Comparison of ENCODE assay signal across 8 mouse cellular contexts in genomic region chr10:83648131-83649020, GRCm38 (mm10). TPM values are rescaled to one million over a fixed set of nuclear protein-coding genes. Genes with fewer than 3 reads are reported as not detected.
A peak's percentile ranks its signal among the peaks of the same experiment; 100 is the strongest.
DNase-seq lines count a peak whose midpoint lies in the region; ATAC-seq and TF ChIP-seq lines count a peak whose summit lies in the region.

Gene Appl2 (minus strand): TSS chr10:83648738.

- TF ChIP-seq CTCF in spleen, adult 2 months (IDR thresholded peaks at IDR 0.05; ENCODE audit: extremely low read depth, insufficient read depth, insufficient read length, insufficient replicate concordance), result no peak

- WGBS in embryonic facial prominence, embryonic 13.5 days, result under 1% methylated on average over 59 of the region's 59 CpGs
- under 1% methylated on average over 49 of the region's 59 CpGs for WGBS in kidney, embryonic 14.5 days
- 1% methylated on average over 52 of the region's 59 CpGs for WGBS in limb, embryonic 14.5 days
- under 1% methylated on average over 56 of the region's 59 CpGs for WGBS in midbrain, embryonic 16.5 days
- 1% methylated on average over 58 of the region's 59 CpGs for WGBS in spleen, adult 2 months

- H3K27me3 ChIP-seq in embryonic facial prominence, embryonic 13.5 days, result no peaks in the 10 kb centered on the region
- H3K27me3 ChIP-seq in kidney, embryonic 14.5 days (ENCODE audit: control insufficient read depth, insufficient read depth, low read length), result no peaks in the 10 kb centered on the region
- no peaks in the 10 kb centered on the region for H3K27me3 ChIP-seq in limb, embryonic 14.5 days (ENCODE audit: control insufficient read depth, insufficient read depth, low read length)
- H3K27me3 ChIP-seq in midbrain, embryonic 16.5 days (ENCODE audit: control insufficient read depth, insufficient read depth, low read depth, low read length), result no peaks in the 10 kb centered on the region
- H3K27me3 ChIP-seq in spleen, adult 2 months (ENCODE audit: control insufficient read depth, insufficient read depth, low read length), result 0 out of 2 replicates have a peak, but pooled peaks cover 3% of the 10 kb centered on the region

- peak within 1 kb of the TSS; percentile 75 for H3K4me2 ChIP-seq in embryonic facial prominence, embryonic 13.5 days
- H3K4me2 ChIP-seq in kidney, embryonic 14.5 days (replicated peaks; ENCODE audit: low read depth, low read length), result peak within 1 kb of the TSS; percentile 60
- peak within 1 kb of the TSS; percentile 69 for H3K4me2 ChIP-seq in limb, embryonic 14.5 days (replicated peaks; ENCODE audit: low read depth, low read length, severe bottlenecking)
- peak within 1 kb of the TSS; percentile 62 for H3K4me2 ChIP-seq in midbrain, embryonic 16.5 days (ENCODE audit: low read length)

- no peaks in the 10 kb centered on the region for H3K36me3 ChIP-seq in embryonic facial prominence, embryonic 13.5 days
- H3K36me3 ChIP-seq in kidney, embryonic 14.5 days (ENCODE audit: control insufficient read depth, insufficient read depth, low read length), result no peaks in the 10 kb centered on the region
- H3K36me3 ChIP-seq in limb, embryonic 14.5 days (ENCODE audit: control insufficient read depth, insufficient read depth, low read length), result no peaks in the 10 kb centered on the region
- H3K36me3 ChIP-seq in midbrain, embryonic 16.5 days (ENCODE audit: control insufficient read depth, insufficient read depth, low read length), result no peaks in the 10 kb centered on the region
- no peaks in the 10 kb centered on the region for H3K36me3 ChIP-seq in spleen, adult 2 months (ENCODE audit: control insufficient read depth, insufficient read depth, low read length)

- ATAC-seq in embryonic facial prominence, embryonic 13.5 days (ENCODE audit: insufficient number of reproducible peaks, insufficient read depth, low FRiP score, low TSS enrichment, low read depth), result peak; percentile 89
- ATAC-seq in kidney, embryonic 14.5 days (ENCODE audit: low FRiP score, low TSS enrichment), result peak; percentile 98
- peak; percentile 93 for ATAC-seq in limb, embryonic 14.5 days (ENCODE audit: low FRiP score, low read depth)
- ATAC-seq in midbrain, embryonic 16.5 days, result peak; percentile 98

- peak within 1 kb of the TSS; percentile 86 for H3K9ac ChIP-seq in embryonic facial prominence, embryonic 13.5 days
- H3K9ac ChIP-seq in kidney, embryonic 14.5 days (ENCODE audit: low read depth, low read length), result peak within 1 kb of the TSS; percentile 78
- peak within 1 kb of the TSS; percentile 75 for H3K9ac ChIP-seq in limb, embryonic 14.5 days (ENCODE audit: low read depth, low read length, severe bottlenecking)
- peak within 1 kb of the TSS; percentile 84 for H3K9ac ChIP-seq in midbrain, embryonic 16.5 days (ENCODE audit: low read depth, low read length)

- DNase-seq in 3T3-L1 (ENCODE audit: low read depth, low spot score), result peak; percentile 88
- DNase-seq in adrenal gland, postnatal 36 days, result peak; percentile 98
- DNase-seq in heart, adult 9 months (ENCODE audit: low spot score in 2 of 2), result peak; percentile 96
- DNase-seq in limb, embryonic 14.5 days (ENCODE audit: low spot score), result peak; percentile 89
- DNase-seq in spleen, adult 2 months (ENCODE audit: low read depth in 1 of 2, low spot score in 2 of 2), result peak in 1 of 2 experiments; percentile 70

- peak within 1 kb of the TSS; percentile 79 for H3K27ac ChIP-seq in embryonic facial prominence, embryonic 13.5 days
- peak within 1 kb of the TSS; percentile 55; the same call in 1 of the 2 replicates for H3K27ac ChIP-seq in kidney, embryonic 14.5 days (ENCODE audit: low read depth, low read length)
- H3K27ac ChIP-seq in limb, embryonic 14.5 days (replicated peaks; ENCODE audit: low read depth, low read length), result peak within 1 kb of the TSS; percentile 55
- H3K27ac ChIP-seq in midbrain, embryonic 16.5 days (ENCODE audit: low read length), result peak within 1 kb of the TSS; percentile 85
- peak within 1 kb of the TSS; percentile 70 for H3K27ac ChIP-seq in spleen, adult 2 months (ENCODE audit: insufficient read depth, low read length)

- H3K4me3 ChIP-seq in embryonic facial prominence, embryonic 13.5 days, result peak within 1 kb of the TSS; percentile 83
- H3K4me3 ChIP-seq in kidney, embryonic 14.5 days (ENCODE audit: low read length), result peak within 1 kb of the TSS; percentile 77
- peak within 1 kb of the TSS; percentile 81 for H3K4me3 ChIP-seq in limb, embryonic 14.5 days (replicated peaks; ENCODE audit: low read length)
- H3K4me3 ChIP-seq in midbrain, embryonic 16.5 days (ENCODE audit: low read depth, low read length), result peak within 1 kb of the TSS; percentile 81
- peak within 1 kb of the TSS; percentile 82 for H3K4me3 ChIP-seq in spleen, adult 2 months (ENCODE audit: extremely low read depth, insufficient read depth, insufficient read length)

- H3K4me1 ChIP-seq in embryonic facial prominence, embryonic 13.5 days, result peaks cover 28% of the 10 kb centered on the region
- H3K4me1 ChIP-seq in kidney, embryonic 14.5 days (ENCODE audit: control insufficient read depth, insufficient read depth, low read length), result peaks cover 14% of the 10 kb centered on the region; the same call in 1 of the 2 replicates
- H3K4me1 ChIP-seq in limb, embryonic 14.5 days (ENCODE audit: control insufficient read depth, insufficient read depth, low read length), result peaks cover 13% of the 10 kb centered on the region; the same call in 1 of the 2 replicates
- peaks cover 30% of the 10 kb centered on the region for H3K4me1 ChIP-seq in midbrain, embryonic 16.5 days (ENCODE audit: control insufficient read depth, insufficient read depth, low read length)
- H3K4me1 ChIP-seq in spleen, adult 2 months (ENCODE audit: control insufficient read depth, insufficient read depth, insufficient read length), result peaks cover 3% of the 10 kb centered on the region

- H3K9me3 ChIP-seq in embryonic facial prominence, embryonic 13.5 days, result no peaks in the 10 kb centered on the region
- H3K9me3 ChIP-seq in kidney, embryonic 14.5 days (ENCODE audit: control insufficient read depth, low read length), result no peaks in the 10 kb centered on the region
- H3K9me3 ChIP-seq in limb, embryonic 14.5 days (ENCODE audit: control insufficient read depth, low read length), result no peaks in the 10 kb centered on the region
- H3K9me3 ChIP-seq in midbrain, embryonic 16.5 days (replicated peaks; ENCODE audit: control insufficient read depth, low read length, poor library complexity, severe bottlenecking), result no peaks in the 10 kb centered on the region

- peak; percentile 89; the same call in 1 of the 2 replicates for TF ChIP-seq POLR2A in limb, embryonic 14.5 days (IDR thresholded peaks at IDR 0.05; ENCODE audit: borderline replicate concordance, extremely low read depth, insufficient read depth, insufficient read length)
- no peak; the same call in 1 of the 2 replicates for TF ChIP-seq POLR2A in spleen, adult 2 months (IDR thresholded peaks at IDR 0.05; ENCODE audit: low read depth, low read length)

RNA-seq across cellular contexts. Expression of gene Appl2, which starts in this region (rescaled TPM):
- total RNA-seq in adrenal gland, postnatal 36 days (2021), result 100 to 1,000 TPM in 1 of 2 experiments, 10 to 100 TPM in 1; 82.5 to 195 TPM
- 58.4 and 74.4 TPM in 2 replicates for polyA plus RNA-seq in embryonic facial prominence, embryonic 13.5 days (2015; fragmentation: Nextera tagmentation; extraction: Ambion mirVana)
- 16.8 and 40.2 TPM in 2 replicates for polyA plus RNA-seq in kidney, embryonic 14.5 days (2014; fragmentation: Nextera tagmentation; extraction: Ambion mirVana)
- 53.1 and 67.7 TPM in 2 replicates for polyA plus RNA-seq in limb, embryonic 14.5 days (2012; rRNA removed)
- 49.8 and 54.8 TPM in 2 replicates for polyA plus RNA-seq in limb, embryonic 14.5 days (2014; fragmentation: Nextera tagmentation; extraction: Ambion mirVana)
- polyA plus RNA-seq in midbrain, embryonic 16.5 days (2015; fragmentation: Nextera tagmentation; extraction: Ambion mirVana), result 56.1 and 58.3 TPM in 2 replicates
- polyA plus RNA-seq in spleen, adult 2 months (2012; rRNA removed), result 11.7 and 12.6 TPM in 2 replicates
